25 mouse cellular contexts compared by ENCODE assay signal in the genomic region with DNA sequence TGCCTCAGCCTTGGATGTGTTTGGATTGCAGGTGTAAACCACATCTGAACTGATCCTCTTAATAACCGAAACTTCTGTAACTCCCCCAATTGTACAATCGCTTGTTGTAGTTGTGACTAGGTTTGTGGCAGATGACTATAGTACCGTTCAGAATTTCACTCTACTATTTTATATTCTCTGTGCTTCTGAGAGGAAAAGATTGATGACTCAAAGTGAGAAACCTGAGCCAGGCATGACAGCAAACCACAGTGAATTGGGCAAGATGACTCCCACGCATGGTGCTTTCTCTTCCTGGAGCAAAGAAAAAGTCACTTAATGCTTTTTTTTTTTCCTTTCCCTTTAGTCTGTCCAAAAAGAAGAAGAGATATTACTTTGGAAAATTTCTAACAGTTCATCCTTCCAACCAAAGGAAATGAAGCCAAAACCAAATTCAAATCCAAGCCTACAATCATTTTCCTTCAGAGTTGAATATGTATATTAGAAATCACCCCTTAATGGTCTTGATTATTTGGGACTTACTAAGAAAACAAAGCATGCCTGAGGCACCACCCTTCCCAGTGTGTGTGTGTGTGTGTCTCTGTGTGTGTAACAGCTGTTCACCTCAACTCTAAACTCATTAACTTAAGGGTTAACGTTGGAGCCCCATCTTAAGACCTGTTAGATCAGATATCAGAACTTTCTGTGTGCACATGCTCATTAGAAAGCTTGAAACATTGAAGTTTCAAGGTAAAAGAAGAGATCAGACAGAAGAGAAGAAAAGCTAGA. TPM values are rescaled to one million over a fixed set of nuclear protein-coding genes. Genes with fewer than 3 reads are reported as not detected.
DNase-seq lines count a peak whose midpoint lies in the region; ATAC-seq and TF ChIP-seq lines count a peak whose summit lies in the region.
"Had no signal": no experiment of that assay in that cellular context is flagged by ENCODE, and none has a peak within 500 bp of the region (broad histone marks: within the 10 kb centered on the region; RNA-seq: fewer than 3 reads in every experiment).

No protein-coding gene starts in this region.

- ATAC-seq in forebrain, postnatal 0 days: no peak
- ATAC-seq: forebrain, embryonic 16.5 days; liver, embryonic 12.5 days had no signal

- TF ChIP-seq CTCF in forebrain, postnatal 0 days (IDR thresholded peaks at IDR 0.05; ENCODE audit: low read depth): no peak

- H3K27me3 ChIP-seq in forebrain, postnatal 0 days (ENCODE audit: insufficient read depth, low read length): no peaks in the 10 kb centered on the region; the same call in 1 of the 2 replicates

- peak; percentile 3 to 4 for DNase-seq in left cerebral cortex, adult 18-20 months (ENCODE audit: low spot score in 2 of 2)
- no peak for DNase-seq in left cerebral cortex, postnatal 14 days (ENCODE audit: low spot score in 2 of 2)
- DNase-seq in CD4-positive, CD25-positive, alpha-beta regulatory T cell, adult 2 months (ENCODE audit: low read depth, low spot score): peak; percentile 66
- peak; percentile 57 for DNase-seq in brain, adult 2 months (ENCODE audit: low read depth, low spot score)
- peak; percentile 21 for DNase-seq in naive thymus-derived CD4-positive, alpha-beta T cell, adult 2 months (ENCODE audit: low read depth)
- DNase-seq in cerebellum, postnatal 10 days: no peak
- no peak for DNase-seq in forebrain, postnatal 0 days
- no peak for DNase-seq in kidney, postnatal 4 days
- DNase-seq: cerebellum, adult 11 months; cerebellum, postnatal 25 days; gastrocnemius, postnatal 25 days; heart, postnatal 10 days; kidney, adult 18-20 months; kidney, postnatal 36 days; lung, embryonic 14.5 days; retina, postnatal 1 day; thymus, postnatal 36 days had no signal

- WGBS in forebrain, postnatal 0 days: 89% methylated on average over 5 of the region's 5 CpGs

- H3K4me2 ChIP-seq in forebrain, postnatal 0 days (ENCODE audit: low read depth): no peak overlapping the region
- H3K4me2 ChIP-seq: hindbrain, embryonic 13.5 days; liver, embryonic 12.5 days; lung, embryonic 14.5 days; midbrain, embryonic 12.5 days had no signal

- H3K9ac ChIP-seq in forebrain, postnatal 0 days: no peak overlapping the region
- H3K9ac ChIP-seq: hindbrain, embryonic 13.5 days; liver, embryonic 12.5 days; lung, embryonic 14.5 days; midbrain, embryonic 12.5 days had no signal

- H3K4me1 ChIP-seq in forebrain, postnatal 0 days (ENCODE audit: insufficient read depth): peaks cover 5% of the 10 kb centered on the region; the same call in 1 of the 2 replicates

- no peak overlapping the region for H3K4me3 ChIP-seq in forebrain, postnatal 0 days (ENCODE audit: low read depth, low read length)
- H3K4me3 ChIP-seq: hindbrain, embryonic 13.5 days; limb, embryonic 10.5 days; liver, embryonic 12.5 days; midbrain, embryonic 12.5 days had no signal

- intact Hi-C loops in left cerebral cortex, postnatal 14 days (cut with DNase I): no loop called here

- H3K9me3 ChIP-seq in forebrain, postnatal 0 days (ENCODE audit: low read length): no peaks in the 10 kb centered on the region
- H3K9me3 ChIP-seq: hindbrain, embryonic 13.5 days; limb, embryonic 10.5 days; liver, embryonic 12.5 days; midbrain, embryonic 12.5 days had no signal

- H3K36me3 ChIP-seq in forebrain, postnatal 0 days (ENCODE audit: insufficient read depth): no peaks in the 10 kb centered on the region
- H3K36me3 ChIP-seq: hindbrain, embryonic 13.5 days; limb, embryonic 10.5 days; liver, embryonic 12.5 days; midbrain, embryonic 12.5 days had no signal

- no peak overlapping the region for H3K27ac ChIP-seq in forebrain, postnatal 0 days (ENCODE audit: low read depth, low read length)
- H3K27ac ChIP-seq: hindbrain, embryonic 13.5 days; limb, embryonic 10.5 days; liver, embryonic 12.5 days; macrophage; midbrain, embryonic 12.5 days had no signal

RNA-seq across cellular contexts. Expression of a gene that starts 3.0 kb away (rescaled TPM):
- total RNA-seq in left cerebral cortex, adult 18-20 months (2021): under 1 TPM; 0.49 to 0.52 TPM
- under 1 TPM; 0.59 to 0.62 TPM for total RNA-seq in left cerebral cortex, postnatal 14 days (2021)
- total RNA-seq in forebrain, postnatal 0 days (2014; rRNA removed): 0.29 and 0.31 TPM in 2 replicates
- polyA plus RNA-seq in forebrain, postnatal 0 days (2015; fragmentation: Nextera tagmentation; extraction: Ambion mirVana): 0.26 and 0.27 TPM in 2 replicates
- total RNA-seq: adrenal gland, adult 18-20 months; neutrophil, adult 5-6 weeks had no signal
- polyA plus RNA-seq: liver, embryonic 12.5 days; macrophage had no signal

RNA-seq across cellular contexts. Expression of a gene that starts 33.8 kb away (rescaled TPM):
- 10 to 100 TPM; 25.5 to 27.3 TPM for total RNA-seq in left cerebral cortex, adult 18-20 months (2021)
- total RNA-seq in left cerebral cortex, postnatal 14 days (2021): 10 to 100 TPM; 22.3 to 23.0 TPM
- total RNA-seq in forebrain, postnatal 0 days (2014; rRNA removed): 61.5 and 65.9 TPM in 2 replicates
- 40.8 and 42.4 TPM in 2 replicates for polyA plus RNA-seq in forebrain, postnatal 0 days (2015; fragmentation: Nextera tagmentation; extraction: Ambion mirVana)

Comparison
In these comparisons a context has a peak if more than half of its experiments do, and no peak if none do; other contexts are left out.
1. DNase-seq: peak in left cerebral cortex, adult 18-20 months (2 of 2), CD4-positive, CD25-positive, alpha-beta regulatory T cell, adult 2 months (single experiment), brain, adult 2 months (single experiment) and naive thymus-derived CD4-positive, alpha-beta T cell, adult 2 months (single experiment); none in left cerebral cortex, postnatal 14 days (0 of 2), cerebellum, postnatal 10 days (0 of 2), forebrain, postnatal 0 days (single experiment) and kidney, postnatal 4 days (0 of 2).